Mouse (Mus musculus) liver, postnatal 0 days (tissue): ENCODE measurements around the gene Zfp653. TPM values are rescaled to one million over a fixed set of nuclear protein-coding genes. Genes with fewer than 3 reads are reported as not detected.
A peak's percentile ranks its signal among the peaks of the same experiment; 100 is the strongest.

Source experiments
- ATAC-seq: fragments of 200-750 bp; cut with Nextera tagmentation; 2 replicates; pipeline ENCODE4 v1.8.0; 2017; ENCODE audit warnings: mild to moderate bottlenecking, moderate library complexity
- DNase-seq: peaks from one replicate; pipeline ENCODE4 v3.0.0-alpha.2; 2016
- H3K27ac ChIP-seq: fragments of 300-500 bp; sonication (generic); 2 replicates; pipeline ENCODE4 v1.5.1; 2014; ENCODE audit warnings: antibody characterized with exemption, moderate library complexity, mild to moderate bottlenecking, low read depth
- H3K27me3 ChIP-seq: fragments of 300-500 bp; sonication (generic); 2 replicates; pipeline ENCODE4 v1.6.1; 2014; ENCODE audit warnings: low read length, control low read depth, mixed read lengths; ENCODE audit not compliant: insufficient read depth
- H3K36me3 ChIP-seq: fragments of 300-500 bp; sonication (generic); replicated peaks from 2 replicates; pipeline ENCODE4 v1.6.1; 2014; ENCODE audit warnings: mild to moderate bottlenecking, control low read depth, low read length, moderate library complexity, mixed read lengths; ENCODE audit not compliant: insufficient read depth
- H3K4me1 ChIP-seq: fragments of 300-500 bp; sonication (generic); 2 replicates; pipeline ENCODE4 v1.6.1; 2014; ENCODE audit warnings: antibody characterized with exemption, mild to moderate bottlenecking, control low read depth; ENCODE audit not compliant: insufficient read depth
- H3K4me2 ChIP-seq: fragments of 300-500 bp; sonication (generic); 2 replicates; pipeline ENCODE4 v1.6.1; 2014; ENCODE audit warnings: low read depth, mild to moderate bottlenecking, low read length, moderate library complexity, mixed read lengths
- H3K4me3 ChIP-seq: fragments of 300-500 bp; sonication (generic); 2 replicates; pipeline ENCODE4 v1.5.1; 2014; ENCODE audit warnings: low read depth, low read length
- H3K9ac ChIP-seq: fragments of 300-500 bp; sonication (generic); replicated peaks from 2 replicates; pipeline ENCODE4 v1.6.1; 2014; ENCODE audit warnings: mild to moderate bottlenecking, moderate library complexity
- H3K9me3 ChIP-seq: fragments of 300-500 bp; sonication (generic); 2 replicates; pipeline ENCODE4 v1.6.1; 2016; ENCODE audit warnings: mild to moderate bottlenecking, control low read depth, low read length, mixed read lengths
- CTCF ChIP-seq: sonication (generic); IDR thresholded peaks from 2 replicates; pipeline ENCODE4 v1.5.1; 2016; ENCODE audit warnings: antibody characterized with exemption, low read depth
- EP300 ChIP-seq: IDR thresholded peaks from 2 replicates; pipeline ENCODE4 v1.6.1; 2016; ENCODE audit warnings: antibody characterized with exemption, low read depth, mild to moderate bottlenecking
- WGBS: fragments of 180-500 bp; shearing (Covaris S2); extraction: QIAGEN DNeasy Blood & Tissue Kit; methylation state at CpG from one replicate; pipeline ENCODE4 v1.1.7; 2014; ENCODE audit not compliant: insufficient replicate concordance; 5-methylcytosine and 5-hydroxymethylcytosine counted together
- polyA plus RNA-seq: library from polyadenylated mRNA; unstranded; fragments of >200 nt; fragmentation: Nextera tagmentation; extraction: Ambion mirVana; gene quantifications from 2 replicates; pipeline ENCODE4 v1.2.1, GENCODE M21; 2015

The Zfp653 gene
- polyA plus RNA-seq, 1 experiment from 2014 or later: 3.1 TPM

DNA sequence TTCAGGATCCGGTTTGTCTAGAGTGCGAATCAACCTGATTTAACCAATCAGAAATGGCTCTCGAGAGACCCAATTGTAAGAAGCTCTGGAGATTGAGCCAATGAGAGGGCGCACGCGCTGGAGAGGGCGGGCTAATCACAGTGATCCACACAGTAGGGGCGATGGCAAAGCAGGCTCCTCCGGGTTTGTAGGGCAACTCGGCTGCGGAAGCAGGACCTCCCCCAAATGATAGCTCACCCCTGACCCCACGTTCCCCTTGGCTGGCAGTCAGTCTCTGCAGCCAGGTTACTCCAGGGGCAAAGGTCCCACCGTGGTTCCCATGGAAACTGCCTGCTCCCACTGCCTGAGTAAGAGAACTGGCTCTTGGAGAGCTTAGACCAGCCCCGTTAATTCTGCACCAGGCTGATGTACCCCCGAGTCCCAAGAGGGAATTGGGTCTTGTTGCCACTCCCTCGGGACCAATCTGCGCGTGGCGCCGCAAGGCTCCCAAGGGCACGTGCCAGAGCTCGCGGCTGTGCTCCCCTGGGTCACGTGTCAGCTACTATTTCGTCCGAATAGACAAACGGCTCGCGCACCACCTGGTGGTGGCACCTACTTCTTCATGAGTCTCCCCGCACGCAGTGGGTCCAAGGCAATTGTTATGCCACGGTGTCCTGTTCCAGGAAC lies 16.6 kb downstream of the Zfp653 start:
- Histone ChIP-seq H3K9me3 (no peaks in the 10 kb centered on the region), H3K4me3 (no peak overlapping the region), H3K9ac (no peak overlapping the region), H3K27me3 (peaks cover 56% of the 10 kb centered on the region), H3K36me3 (peaks cover 19% of the 10 kb centered on the region), H3K4me1 (peaks cover 28% of the 10 kb centered on the region), H3K4me2 (peak overlapping the region; percentile 38), H3K27ac (no peak overlapping the region)
- DNase-seq: peak; percentile 86
- 1% methylated on average over 32 of the region's 32 CpGs for WGBS
- TF ChIP-seq EP300 (no peak), CTCF (peak; percentile 83)
- peak; percentile 75 for ATAC-seq

GRCm38 (mm10) chr9:22053657-22054056 lies 17.5 kb downstream of the Zfp653 start:
- no peak overlapping the region for H3K4me2 ChIP-seq
- H3K27ac ChIP-seq: no peak overlapping the region
- H3K4me1 ChIP-seq: peaks cover 28% of the 10 kb centered on the region
- TF ChIP-seq CTCF (no peak), EP300 (no peak)
- H3K9ac ChIP-seq: no peak overlapping the region
- no peak for DNase-seq
- no peak for ATAC-seq
- H3K4me3 ChIP-seq: no peak overlapping the region
- no peaks in the 10 kb centered on the region for H3K9me3 ChIP-seq
- H3K36me3 ChIP-seq: peaks cover 14% of the 10 kb centered on the region
- 27% methylated on average over 6 of the region's 7 CpGs for WGBS
- peaks cover 64% of the 10 kb centered on the region for H3K27me3 ChIP-seq

DNA sequence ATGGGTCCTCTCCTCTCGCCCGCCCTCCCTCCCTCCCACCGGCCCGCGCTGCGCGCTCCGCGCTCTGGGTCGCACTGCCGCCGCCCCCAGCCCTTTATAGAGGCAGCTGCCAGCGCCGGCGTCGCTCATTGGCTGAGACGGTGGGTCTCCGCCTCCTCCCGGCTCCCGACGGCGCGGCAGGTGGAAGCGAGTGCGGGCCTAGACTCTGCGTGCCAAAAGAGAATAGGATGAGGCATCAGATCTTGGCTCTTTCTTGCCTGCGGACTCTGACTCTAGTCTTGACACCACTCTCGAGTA lies 19.3 kb downstream of the Zfp653 start, which contains the start of gene Elavl3:
Elavl3 (minus strand) TSS at position 66 of the 297 bp plus-strand sequence.
- TF ChIP-seq EP300 (no peak), CTCF (no peak)
- H3K9me3 ChIP-seq: no peaks in the 10 kb centered on the region
- no peak within 1 kb of the TSS for H3K27ac ChIP-seq
- H3K27me3 ChIP-seq: peaks cover 73% of the 10 kb centered on the region
- WGBS: 6% methylated on average over 12 of the region's 28 CpGs
- H3K36me3 ChIP-seq: no peaks in the 10 kb centered on the region; the same call in 1 of the 2 replicates
- peaks cover 28% of the 10 kb centered on the region for H3K4me1 ChIP-seq
- H3K4me3 ChIP-seq: peak within 1 kb of the TSS; percentile 36
- ATAC-seq (no peak), DNase-seq (no peak)
- peak within 1 kb of the TSS; percentile 55 for H3K4me2 ChIP-seq
- no peak within 1 kb of the TSS for H3K9ac ChIP-seq

- Histone ChIP-seq H3K4me1 (peaks cover 28% of the 10 kb centered on the region), H3K4me2 (peak overlapping the region; percentile 55; the same call in 1 of the 2 replicates), H3K27me3 (peaks cover 73% of the 10 kb centered on the region), H3K36me3 (no peaks in the 10 kb centered on the region), H3K27ac (no peak overlapping the region), H3K4me3 (peak overlapping the region; percentile 36; the same call in 1 of the 2 replicates), H3K9ac (no peak overlapping the region), H3K9me3 (no peaks in the 10 kb centered on the region)
- TF ChIP-seq CTCF (no peak), EP300 (no peak)
- WGBS: 3% methylated on average over 48 of the region's 67 CpGs
- DNase-seq (no peak), ATAC-seq (no peak)
Measured at GRCm38 (mm10) chr9:22051161-22051957, 19.8 kb downstream of the Zfp653 start.

DNA sequence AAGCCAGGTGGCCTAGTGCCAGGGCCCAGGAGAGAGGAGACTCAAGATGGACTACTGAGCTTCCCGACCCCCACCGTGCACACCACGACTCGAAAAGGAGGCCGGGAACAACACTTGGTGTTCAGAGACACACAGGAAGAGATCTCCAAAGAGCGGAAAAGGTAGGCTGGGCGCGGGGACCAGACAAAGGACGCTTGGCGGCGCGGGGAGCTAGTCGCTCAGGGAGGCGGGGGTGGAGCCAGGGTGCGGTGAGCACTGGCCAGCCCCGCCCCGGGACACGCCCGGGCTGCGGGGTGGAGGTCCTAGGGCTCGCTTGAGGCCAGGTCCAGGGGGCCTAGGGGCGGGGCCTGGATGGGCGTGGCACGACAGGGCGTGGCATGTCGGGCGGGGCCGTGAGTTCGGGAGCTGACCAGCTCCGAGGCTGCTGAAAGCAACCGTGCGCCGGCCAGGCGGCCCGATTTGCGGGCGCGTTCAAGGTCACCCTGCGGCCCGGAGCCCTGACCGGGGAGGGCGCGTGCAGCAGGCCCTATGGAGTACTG lies 20.8 kb downstream of the Zfp653 start:
- WGBS: 1% methylated on average over 42 of the region's 43 CpGs

GRCm38 (mm10) chr9:22049721-22050270 lies 21.4 kb downstream of the Zfp653 start:
- Histone ChIP-seq H3K36me3 (no peaks in the 10 kb centered on the region), H3K9me3 (no peaks in the 10 kb centered on the region), H3K9ac (no peak overlapping the region), H3K4me2 (no peak overlapping the region), H3K27me3 (peaks cover 67% of the 10 kb centered on the region), H3K27ac (no peak overlapping the region), H3K4me1 (peaks cover 24% of the 10 kb centered on the region), H3K4me3 (no peak overlapping the region)
- WGBS: 55% methylated on average over 4 of the region's 4 CpGs
- ATAC-seq (no peak), DNase-seq (no peak)
- TF ChIP-seq EP300: no peak
- no peak for TF ChIP-seq CTCF

More for the DNA sequence above, 20.8 kb downstream of the Zfp653 start:
- Histone ChIP-seq H3K4me3 (peak overlapping the region; percentile 36), H3K36me3 (no peaks in the 10 kb centered on the region), H3K4me2 (peak overlapping the region; percentile 55), H3K27ac (no peak overlapping the region), H3K27me3 (peaks cover 72% of the 10 kb centered on the region), H3K9ac (no peak overlapping the region), H3K4me1 (peaks cover 28% of the 10 kb centered on the region), H3K9me3 (no peaks in the 10 kb centered on the region)
- TF ChIP-seq EP300 (no peak), CTCF (no peak)
- ATAC-seq (peak; percentile 54; the same call in 1 of the 2 replicates), DNase-seq (peak; percentile 77)
